Mouse (Mus musculus): ENCODE data around the gene Gadd45a. TPM values are rescaled to one million over a fixed set of nuclear protein-coding genes. Genes with fewer than 3 reads are reported as not detected.

Gadd45a gene
- polyA plus RNA-seq, 1 experiment from 2014 or later, result 88.3 TPM

GRCm38 (mm10) chr6:67069219-67069762 lies 32.0 kb upstream of the Gadd45a start:
- ATAC-seq, result no peak
- H3K9me3 ChIP-seq (replicated peaks), result no peaks in the 10 kb centered on the region
- H3K9ac ChIP-seq, result no peak overlapping the region
- 38% methylated on average over 8 of the region's 8 CpGs for WGBS (ENCODE audit: insufficient replicate concordance)
- H3K4me2 ChIP-seq, result peak overlapping the region; percentile 32
- H3K27me3 ChIP-seq (replicated peaks), result 0 out of 2 replicates have a peak, but pooled peaks cover 2% of the 10 kb centered on the region
- H3K27ac ChIP-seq, result no peak overlapping the region
- no peak overlapping the region for H3K4me3 ChIP-seq
- H3K4me1 ChIP-seq, result peaks cover 20% of the 10 kb centered on the region
- H3K36me3 ChIP-seq, result no peaks in the 10 kb centered on the region

- no peak for ATAC-seq
- H3K36me3 ChIP-seq, result no peaks in the 10 kb centered on the region
- no peak overlapping the region for H3K4me3 ChIP-seq
- peaks cover 46% of the 10 kb centered on the region for H3K4me1 ChIP-seq
- H3K9me3 ChIP-seq (replicated peaks), result no peaks in the 10 kb centered on the region
- no peak overlapping the region for H3K27ac ChIP-seq
- 66% methylated on average over 5 of the region's 5 CpGs for WGBS (ENCODE audit: insufficient replicate concordance)
- no peak overlapping the region for H3K9ac ChIP-seq
- no peaks in the 10 kb centered on the region for H3K27me3 ChIP-seq (replicated peaks)
- H3K4me2 ChIP-seq, result no peak overlapping the region
These were observed 22.8 kb upstream of the Gadd45a start for GRCm38 (mm10) chr6:67060057-67060456.

DNA sequence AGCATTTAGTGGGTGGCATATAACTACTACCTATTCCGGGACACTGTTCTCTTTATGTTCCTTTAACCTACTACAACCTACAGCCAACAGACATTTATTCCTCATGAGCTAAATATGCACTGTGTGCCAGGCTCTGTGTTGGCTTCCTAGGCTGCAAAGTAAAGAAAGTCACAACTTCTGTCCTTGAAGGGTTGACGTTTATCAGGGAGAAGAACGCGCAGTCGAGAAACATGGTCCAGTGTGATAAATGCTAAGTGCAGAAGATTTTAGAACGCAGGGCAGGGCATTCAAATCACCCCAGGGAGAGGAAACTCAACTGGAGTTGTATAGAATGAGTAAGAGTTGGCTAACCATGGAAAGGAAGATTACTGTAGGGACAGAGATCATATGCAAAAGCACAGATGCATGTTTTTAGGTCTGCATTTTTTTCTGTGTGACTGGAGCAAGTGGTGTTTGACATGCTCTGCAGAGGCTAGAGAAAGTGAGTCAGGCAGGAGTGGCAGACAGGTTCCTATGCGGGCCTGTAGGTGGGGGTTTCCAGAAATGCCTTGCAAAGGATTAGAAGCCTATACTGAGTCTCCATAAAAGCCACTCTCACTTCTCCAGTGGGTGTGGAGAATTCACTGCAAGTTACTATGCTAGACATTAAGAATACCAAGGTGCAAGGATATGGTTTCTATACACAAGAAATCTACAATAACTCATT lies 20.9 kb upstream of the Gadd45a start:
- peak overlapping the region; percentile 47 for H3K9ac ChIP-seq
- peak overlapping the region; percentile 40 for H3K4me2 ChIP-seq
- H3K4me1 ChIP-seq, result peaks cover 46% of the 10 kb centered on the region
- 30% methylated on average over 7 of the region's 7 CpGs for WGBS (ENCODE audit: insufficient replicate concordance)
- no peaks in the 10 kb centered on the region for H3K9me3 ChIP-seq (replicated peaks)
- no peaks in the 10 kb centered on the region for H3K36me3 ChIP-seq
- peak overlapping the region; percentile 83 for H3K27ac ChIP-seq
- peak; percentile 96 for ATAC-seq
- no peak overlapping the region for H3K4me3 ChIP-seq
- no peaks in the 10 kb centered on the region for H3K27me3 ChIP-seq (replicated peaks)

GRCm38 (mm10) chr6:67057574-67057973 lies 20.3 kb upstream of the Gadd45a start:
- H3K27me3 ChIP-seq (replicated peaks), result no peaks in the 10 kb centered on the region
- peak; percentile 72 for ATAC-seq
- H3K4me3 ChIP-seq, result no peak overlapping the region
- H3K4me1 ChIP-seq, result peaks cover 46% of the 10 kb centered on the region
- H3K27ac ChIP-seq, result peak overlapping the region; percentile 83
- no peaks in the 10 kb centered on the region for H3K36me3 ChIP-seq
- H3K9me3 ChIP-seq (replicated peaks), result no peaks in the 10 kb centered on the region
- WGBS (ENCODE audit: insufficient replicate concordance), result 62% methylated on average over 5 of the region's 5 CpGs
- H3K4me2 ChIP-seq, result peak overlapping the region; percentile 40
- peak overlapping the region; percentile 47 for H3K9ac ChIP-seq

DNA sequence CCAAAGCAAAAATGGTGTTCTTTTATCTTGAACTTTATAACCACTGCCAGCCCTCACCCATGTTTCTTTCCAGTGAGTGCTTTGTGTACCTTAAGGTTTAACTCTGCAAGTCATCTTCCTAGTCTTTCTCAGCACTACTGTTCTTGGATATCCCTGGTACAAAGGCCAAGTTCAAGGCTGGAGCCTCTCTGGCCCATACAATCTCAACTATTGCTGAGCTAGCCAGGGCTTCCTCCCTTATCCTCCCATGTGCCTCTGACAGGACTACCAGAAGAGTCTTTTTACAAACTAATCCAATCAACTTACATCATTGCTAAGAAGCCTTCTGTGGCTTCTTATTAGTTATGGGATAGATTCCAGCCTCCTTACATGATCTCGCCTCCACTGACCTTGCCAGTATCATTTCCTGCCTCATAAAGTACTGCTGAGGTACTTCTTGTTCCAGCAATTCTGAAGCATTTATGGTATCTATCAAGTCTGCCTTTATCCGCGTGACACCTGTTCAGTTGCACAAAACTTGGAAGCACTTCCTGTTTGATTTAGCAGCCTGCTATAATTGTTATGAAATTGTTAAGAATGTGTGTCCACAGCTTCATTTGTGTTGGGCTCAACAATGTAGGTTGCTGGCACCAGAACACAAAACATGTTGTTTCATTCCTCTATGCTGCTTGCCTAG lies 19.8 kb upstream of the Gadd45a start:
- no peak for ATAC-seq
- peak overlapping the region; percentile 83 for H3K27ac ChIP-seq
- H3K4me1 ChIP-seq, result peaks cover 42% of the 10 kb centered on the region
- peak overlapping the region; percentile 47; the same call in 1 of the 2 replicates for H3K9ac ChIP-seq
- H3K4me3 ChIP-seq, result no peak overlapping the region
- no peaks in the 10 kb centered on the region for H3K27me3 ChIP-seq (replicated peaks)
- H3K4me2 ChIP-seq, result peak overlapping the region; percentile 40
- no peaks in the 10 kb centered on the region for H3K36me3 ChIP-seq
- 62% methylated on average over 3 of the region's 3 CpGs for WGBS (ENCODE audit: insufficient replicate concordance)
- no peaks in the 10 kb centered on the region for H3K9me3 ChIP-seq (replicated peaks)

GRCm38 (mm10) chr6:67056108-67056888 lies 19.0 kb upstream of the Gadd45a start:
- H3K9ac ChIP-seq, result no peak overlapping the region
- no peaks in the 10 kb centered on the region for H3K36me3 ChIP-seq
- no peak overlapping the region for H3K4me2 ChIP-seq
- H3K9me3 ChIP-seq (replicated peaks), result no peaks in the 10 kb centered on the region
- 67% methylated on average over 15 of the region's 15 CpGs for WGBS (ENCODE audit: insufficient replicate concordance)
- H3K4me1 ChIP-seq, result peaks cover 42% of the 10 kb centered on the region
- H3K27ac ChIP-seq, result peak overlapping the region; percentile 83; the same call in 1 of the 2 replicates
- no peak overlapping the region for H3K4me3 ChIP-seq
- ATAC-seq, result no peak
- H3K27me3 ChIP-seq (replicated peaks), result no peaks in the 10 kb centered on the region

DNA sequence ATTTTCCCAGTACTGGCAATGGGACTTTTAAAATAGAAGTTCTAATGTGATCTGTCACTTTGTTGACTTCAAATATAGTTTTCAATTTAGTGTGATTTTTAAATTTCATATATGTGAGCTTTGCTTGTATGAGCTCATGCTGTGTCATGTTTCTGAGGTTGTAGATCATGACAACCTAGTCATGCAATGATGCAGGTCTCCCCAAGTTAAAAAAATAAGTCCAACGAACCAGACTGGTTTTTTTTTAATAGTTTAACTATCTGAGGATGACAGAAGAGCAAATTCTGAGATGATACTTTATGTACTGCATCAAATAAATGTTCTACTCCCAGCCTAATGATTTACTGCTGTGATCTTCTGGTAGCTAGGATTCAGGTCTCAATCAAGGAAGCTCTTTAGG lies 12.8 kb upstream of the Gadd45a start:
- 0 out of 2 replicates have a peak overlapping the region, but pooled peaks have one; percentile 7 for H3K9ac ChIP-seq
- no peaks in the 10 kb centered on the region for H3K27me3 ChIP-seq (replicated peaks)
- no peak overlapping the region for H3K4me2 ChIP-seq
- H3K27ac ChIP-seq, result peak overlapping the region; percentile 78
- H3K4me1 ChIP-seq, result peaks cover 48% of the 10 kb centered on the region
- no peak overlapping the region for H3K4me3 ChIP-seq
- WGBS (ENCODE audit: insufficient replicate concordance), result 50% methylated on average over 1 of the region's 1 CpGs
- no peaks in the 10 kb centered on the region for H3K9me3 ChIP-seq (replicated peaks)
- ATAC-seq, result no peak
- H3K36me3 ChIP-seq, result no peaks in the 10 kb centered on the region

DNA sequence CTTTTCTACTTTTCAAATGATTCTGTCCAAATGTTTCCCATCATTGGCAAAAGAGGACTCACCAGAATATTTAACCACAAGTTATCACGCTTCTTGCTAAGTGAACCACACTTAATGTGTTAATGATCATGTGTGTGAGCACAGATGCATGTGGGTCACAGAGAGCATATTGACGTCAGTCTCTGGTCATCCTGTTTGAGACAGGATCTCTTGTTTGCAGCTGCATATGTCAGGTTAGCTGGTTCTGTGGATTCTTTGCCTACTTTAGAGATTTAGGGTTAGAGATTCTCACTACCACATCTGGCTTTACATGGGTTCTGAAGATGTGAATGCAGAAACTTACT lies 12.4 kb upstream of the Gadd45a start:
- H3K27ac ChIP-seq, result peak overlapping the region; percentile 78
- H3K36me3 ChIP-seq, result no peaks in the 10 kb centered on the region
- no peaks in the 10 kb centered on the region for H3K9me3 ChIP-seq (replicated peaks)
- no peak overlapping the region for H3K4me3 ChIP-seq
- WGBS (ENCODE audit: insufficient replicate concordance), result 47% methylated on average over 2 of the region's 2 CpGs
- peaks cover 48% of the 10 kb centered on the region for H3K4me1 ChIP-seq
- H3K9ac ChIP-seq, result 0 out of 2 replicates have a peak overlapping the region, but pooled peaks have one; percentile 7
- H3K27me3 ChIP-seq (replicated peaks), result no peaks in the 10 kb centered on the region
- ATAC-seq, result no peak
- no peak overlapping the region for H3K4me2 ChIP-seq

GRCm38 (mm10) chr6:67048880-67049694 lies 11.8 kb upstream of the Gadd45a start:
- peak overlapping the region; percentile 48 for H3K9ac ChIP-seq
- H3K36me3 ChIP-seq, result no peaks in the 10 kb centered on the region
- H3K27ac ChIP-seq, result peak overlapping the region; percentile 78
- 35% methylated on average over 7 of the region's 7 CpGs for WGBS (ENCODE audit: insufficient replicate concordance)
- peak overlapping the region; percentile 29 for H3K4me2 ChIP-seq
- H3K9me3 ChIP-seq (replicated peaks), result no peaks in the 10 kb centered on the region
- ATAC-seq, result peak; percentile 86
- no peak overlapping the region for H3K4me3 ChIP-seq
- no peaks in the 10 kb centered on the region for H3K27me3 ChIP-seq (replicated peaks)
- H3K4me1 ChIP-seq, result peaks cover 48% of the 10 kb centered on the region

- H3K4me3 ChIP-seq, result no peak overlapping the region
- no peaks in the 10 kb centered on the region for H3K36me3 ChIP-seq
- H3K27ac ChIP-seq, result peak overlapping the region; percentile 73
- WGBS (ENCODE audit: insufficient replicate concordance), result 65% methylated on average over 3 of the region's 3 CpGs
- no peak for ATAC-seq
- peaks cover 48% of the 10 kb centered on the region for H3K4me1 ChIP-seq
- no peaks in the 10 kb centered on the region for H3K27me3 ChIP-seq (replicated peaks)
- H3K9ac ChIP-seq, result no peak overlapping the region
- H3K4me2 ChIP-seq, result no peak overlapping the region
- H3K9me3 ChIP-seq (replicated peaks), result no peaks in the 10 kb centered on the region
These were observed 10.9 kb upstream of the Gadd45a start for GRCm38 (mm10) chr6:67048052-67048691.

- Histone ChIP-seq H3K4me2 (peak overlapping the region; percentile 19; the same call in 1 of the 2 replicates), H3K27ac (peak overlapping the region; percentile 73), H3K9me3 (replicated peaks) (no peaks in the 10 kb centered on the region), H3K4me3 (no peak overlapping the region), H3K4me1 (peaks cover 48% of the 10 kb centered on the region), H3K9ac (no peak overlapping the region), H3K27me3 (replicated peaks) (no peaks in the 10 kb centered on the region), H3K36me3 (no peaks in the 10 kb centered on the region)
- peak; percentile 80 for ATAC-seq
- WGBS (ENCODE audit: insufficient replicate concordance), result 17% methylated on average over 3 of the region's 3 CpGs
These were observed 9.7 kb upstream of the Gadd45a start for GRCm38 (mm10) chr6:67046937-67047336.

All from liver, embryonic 12.5 days (tissue).